Mouse (Mus musculus) G1E (cell line): Measurements from ENCODE around the gene Gm20498.

Experiments
- CTCF ChIP-seq: IDR thresholded peaks from 2 replicates; pipeline ENCODE4 v1.5.1; 2012; ENCODE audit warnings: low read depth, low read length, inconsistent platforms, mixed read lengths
- GATA1 ChIP-seq: IDR thresholded peaks from 2 replicates; pipeline ENCODE4 v1.6.1; 2012; ENCODE audit warnings: borderline replicate concordance, low read length, inconsistent platforms, mixed read lengths
- GATA2 ChIP-seq: IDR thresholded peaks from 2 replicates; pipeline ENCODE4 v1.6.1; 2012; ENCODE audit warnings: low read depth, low read length, inconsistent platforms, borderline replicate concordance
- POLR2AphosphoS5 ChIP-seq: IDR thresholded peaks from 2 replicates; pipeline ENCODE4 v1.6.1; 2012; ENCODE audit warnings: low read depth, low read length, inconsistent platforms; ENCODE audit not compliant: insufficient replicate concordance

GRCm38 (mm10) chr12:81490491-81490890 lies 42.2 kb downstream of the Gm20498 start:
- TF ChIP-seq CTCF (no peak), GATA1 (no peak), GATA2 (no peak), POLR2AphosphoS5 (no peak)
